Mouse (Mus musculus) kidney, embryonic 16.5 days (tissue): ENCODE data around the gene Tead2. TPM values are rescaled to one million over a fixed set of nuclear protein-coding genes. Genes with fewer than 3 reads are reported as not detected.
"Not testable (repeated sequence)": the region's sequence is repeated elsewhere in the genome, so short reads cannot be mapped to it uniquely, and the experiment has no call there.

Source experiments
- ATAC-seq: fragments of 200-750 bp; cut with Nextera tagmentation; 2 replicates; pipeline ENCODE4 v1.8.0; 2017; ENCODE audit warnings: moderate TSS enrichment; ENCODE audit not compliant: low FRiP score, low TSS enrichment
- H3K27ac ChIP-seq: fragments of 300-500 bp; sonication (generic); 2 replicates; pipeline ENCODE4 v1.5.1; 2014; ENCODE audit warnings: low read length
- H3K27me3 ChIP-seq: fragments of 300-500 bp; sonication (generic); 2 replicates; pipeline ENCODE4 v1.6.1; 2014; ENCODE audit warnings: low read length, control low read depth, mixed read lengths; ENCODE audit not compliant: insufficient read depth
- H3K36me3 ChIP-seq: fragments of 300-500 bp; sonication (generic); 2 replicates; pipeline ENCODE4 v1.6.1; 2014; ENCODE audit warnings: low read length, control low read depth, mixed read lengths; ENCODE audit not compliant: insufficient read depth
- H3K4me1 ChIP-seq: fragments of 300-500 bp; sonication (generic); 2 replicates; pipeline ENCODE4 v1.6.1; 2014; ENCODE audit warnings: low read length, control low read depth, mixed read lengths; ENCODE audit not compliant: insufficient read depth
- H3K4me2 ChIP-seq: fragments of 300-500 bp; sonication (generic); replicated peaks from 2 replicates; pipeline ENCODE4 v1.6.1; 2014; ENCODE audit warnings: low read depth, low read length
- H3K4me3 ChIP-seq: fragments of 300-500 bp; sonication (generic); 2 replicates; pipeline ENCODE4 v1.5.1; 2014; ENCODE audit warnings: mild to moderate bottlenecking, low read length
- H3K9ac ChIP-seq: fragments of 300-500 bp; sonication (generic); replicated peaks from 2 replicates; pipeline ENCODE4 v1.6.1; 2014; ENCODE audit warnings: low read length
- H3K9me3 ChIP-seq: fragments of 300-500 bp; sonication (generic); 2 replicates; pipeline ENCODE4 v1.6.1; 2016; ENCODE audit warnings: low read length, control low read depth
- WGBS: fragments of 180-500 bp; shearing (Covaris S2); extraction: QIAGEN DNeasy Blood & Tissue Kit; methylation state at CpG from one replicate; pipeline ENCODE4 v1.1.7; 2014; 5-methylcytosine and 5-hydroxymethylcytosine counted together
- polyA plus RNA-seq: library from polyadenylated mRNA; unstranded; fragments of >200 nt; fragmentation: Nextera tagmentation; extraction: Ambion mirVana; gene quantifications from 2 replicates; pipeline ENCODE4 v1.2.1, GENCODE M21; 2015

The Tead2 gene
- polyA plus RNA-seq: 195 and 203 TPM in 2 replicates

GRCm38 (mm10) chr7:45215673-45216441 lies at the start of gene Tead2:
TSS of gene Tead2 (plus strand) at chr7:45215753.
- Histone ChIP-seq H3K4me3 (peak within 1 kb of the TSS; percentile 93), H3K36me3 (peaks cover 36% of the 10 kb centered on the region), H3K4me2 (peak within 1 kb of the TSS; percentile 89), H3K27me3 (peaks cover 16% of the 10 kb centered on the region), H3K27ac (peak within 1 kb of the TSS; percentile 97), H3K9ac (peak within 1 kb of the TSS; percentile 99), H3K9me3 (no peaks in the 10 kb centered on the region), H3K4me1 (peaks cover 45% of the 10 kb centered on the region)
- peak; percentile 64 for ATAC-seq
- WGBS: under 1% methylated on average over 53 of the region's 55 CpGs

- Histone ChIP-seq H3K9ac (no peak overlapping the region), H3K4me2 (no peak overlapping the region), H3K27me3 (peaks cover 73% of the 10 kb centered on the region), H3K4me3 (no peak overlapping the region), H3K9me3 (peaks cover 19% of the 10 kb centered on the region), H3K4me1 (peaks cover 9% of the 10 kb centered on the region), H3K27ac (no peak overlapping the region), H3K36me3 (no peaks in the 10 kb centered on the region)
- WGBS: 23% methylated on average over 9 of the region's 10 CpGs
- ATAC-seq: no peak
These were observed 48.6 kb upstream of the Tead2 start for GRCm38 (mm10) chr7:45166950-45167401.

GRCm38 (mm10) chr7:45167761-45168445 lies 47.6 kb upstream of the Tead2 start:
- Histone ChIP-seq H3K27me3 (peaks cover 76% of the 10 kb centered on the region), H3K4me2 (no peak overlapping the region), H3K4me1 (0 out of 2 replicates have a peak, but pooled peaks cover 5% of the 10 kb centered on the region), H3K36me3 (no peaks in the 10 kb centered on the region), H3K9me3 (peaks cover 19% of the 10 kb centered on the region), H3K4me3 (no peak overlapping the region), H3K9ac (no peak overlapping the region), H3K27ac (no peak overlapping the region)
- 3% methylated on average over 19 of the region's 19 CpGs for WGBS
- ATAC-seq: no peak

DNA sequence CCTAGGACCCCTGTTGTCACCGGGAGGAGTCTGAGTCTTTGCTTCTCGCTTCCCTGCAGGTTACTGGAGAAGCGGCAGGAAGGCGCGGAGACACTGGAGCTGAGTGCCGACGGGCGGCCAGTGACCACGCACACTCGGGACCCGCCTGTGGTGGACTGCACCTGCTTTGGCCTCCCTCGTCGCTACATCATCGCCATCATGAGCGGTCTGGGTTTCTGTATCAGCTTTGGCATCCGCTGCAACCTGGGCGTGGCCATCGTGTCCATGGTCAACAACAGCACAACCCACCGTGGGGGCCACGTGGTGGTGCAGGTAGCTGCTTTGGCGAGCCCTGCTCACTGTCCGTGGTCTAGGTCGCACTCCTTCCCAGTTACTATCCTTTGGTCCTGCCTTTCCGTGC lies 46.9 kb upstream of the Tead2 start:
- no peak overlapping the region for H3K9ac ChIP-seq
- H3K4me2 ChIP-seq: no peak overlapping the region
- H3K4me1 ChIP-seq: 0 out of 2 replicates have a peak, but pooled peaks cover 5% of the 10 kb centered on the region
- H3K36me3 ChIP-seq: no peaks in the 10 kb centered on the region
- peaks cover 19% of the 10 kb centered on the region for H3K9me3 ChIP-seq
- H3K27me3 ChIP-seq: peaks cover 69% of the 10 kb centered on the region
- peak overlapping the region; percentile 13; the same call in 1 of the 2 replicates for H3K4me3 ChIP-seq
- H3K27ac ChIP-seq: no peak overlapping the region
- ATAC-seq: 0 out of 2 replicates have a peak, but pooled peaks have one; percentile 35
- 5% methylated on average over 24 of the region's 24 CpGs for WGBS

- no peaks in the 10 kb centered on the region for H3K36me3 ChIP-seq
- H3K4me3 ChIP-seq: no peak overlapping the region
- H3K9me3 ChIP-seq: peaks cover 19% of the 10 kb centered on the region
- WGBS: 91% methylated on average over 3 of the region's 3 CpGs
- peaks cover 68% of the 10 kb centered on the region for H3K27me3 ChIP-seq
- no peak for ATAC-seq
- H3K4me2 ChIP-seq: no peak overlapping the region
- 0 out of 2 replicates have a peak, but pooled peaks cover under 1% of the 10 kb centered on the region for H3K4me1 ChIP-seq
- H3K27ac ChIP-seq: no peak overlapping the region
- H3K9ac ChIP-seq: no peak overlapping the region
These were observed 46.1 kb upstream of the Tead2 start for GRCm38 (mm10) chr7:45169495-45169894.

- 56% methylated on average over 7 of the region's 7 CpGs for WGBS
- Histone ChIP-seq H3K4me2 (no peak overlapping the region), H3K27me3 (peaks cover 69% of the 10 kb centered on the region), H3K27ac (no peak overlapping the region), H3K4me1 (peaks cover 14% of the 10 kb centered on the region; the same call in 1 of the 2 replicates), H3K4me3 (no peak overlapping the region), H3K9ac (no peak overlapping the region), H3K36me3 (no peaks in the 10 kb centered on the region), H3K9me3 (peaks cover 19% of the 10 kb centered on the region)
- no peak for ATAC-seq
These were observed 42.6 kb upstream of the Tead2 start for GRCm38 (mm10) chr7:45172974-45173373.

DNA sequence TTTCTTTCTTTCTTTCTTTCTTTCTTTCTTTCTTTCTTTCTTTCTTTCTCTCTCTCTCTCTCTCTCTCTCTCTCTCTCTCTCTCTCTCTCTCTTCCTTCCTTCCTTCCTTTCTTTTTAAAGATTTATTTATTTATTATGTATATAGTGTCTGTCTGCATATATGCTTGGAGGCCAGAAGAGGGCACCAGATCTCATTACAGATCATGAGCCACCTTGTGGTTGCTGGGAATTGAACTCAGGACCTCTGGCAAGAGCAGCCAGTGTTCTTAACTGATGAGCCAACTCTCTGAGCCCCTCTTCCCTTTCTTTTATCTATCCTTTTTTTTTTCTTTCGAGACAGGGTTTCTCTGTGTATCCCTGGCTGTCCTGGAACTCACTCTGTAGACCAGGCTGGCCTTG lies 41.8 kb upstream of the Tead2 start:
- H3K27ac ChIP-seq, H3K4me2 ChIP-seq, ATAC-seq, H3K36me3 ChIP-seq, H3K9ac ChIP-seq, H3K4me3 ChIP-seq: not testable (repeated sequence)
- Histone ChIP-seq H3K4me1 (peaks cover 14% of the 10 kb centered on the region; the same call in 1 of the 2 replicates), H3K9me3 (peaks cover 17% of the 10 kb centered on the region), H3K27me3 (peaks cover 69% of the 10 kb centered on the region)
- WGBS: 73% methylated on average over 1 of the region's 1 CpGs

DNA sequence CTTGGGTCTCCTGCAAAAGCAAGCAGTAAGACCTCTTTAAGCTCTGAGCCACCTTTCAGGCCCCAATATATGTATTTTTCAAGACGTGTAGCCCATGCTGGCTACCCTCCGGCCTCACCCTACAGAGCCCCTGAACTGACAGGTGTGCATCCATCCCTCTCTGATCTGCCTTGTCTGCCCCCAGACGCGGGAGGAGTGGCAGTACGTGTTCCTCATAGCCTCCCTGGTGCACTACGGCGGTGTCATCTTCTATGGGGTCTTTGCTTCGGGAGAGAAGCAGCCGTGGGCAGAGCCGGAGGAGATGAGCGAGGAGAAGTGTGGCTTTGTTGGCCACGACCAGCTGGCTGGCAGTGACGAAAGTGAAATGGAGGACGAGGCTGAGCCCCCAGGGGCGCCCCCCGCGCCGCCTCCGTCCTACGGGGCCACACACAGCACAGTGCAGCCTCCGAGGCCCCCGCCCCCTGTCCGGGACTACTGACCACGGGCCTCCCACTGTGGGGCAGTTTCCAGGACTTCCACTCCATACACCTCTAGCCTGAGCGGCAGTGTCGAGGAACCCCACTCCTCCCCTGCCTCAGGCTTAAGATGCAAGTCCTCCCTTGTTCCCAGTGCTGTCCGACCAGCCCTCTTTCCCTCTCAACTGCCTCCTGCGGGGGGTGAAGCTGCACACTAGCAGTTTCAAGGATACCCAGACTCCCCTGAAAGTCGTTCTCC lies 40.8 kb upstream of the Tead2 start:
- Histone ChIP-seq H3K36me3 (no peaks in the 10 kb centered on the region), H3K9me3 (peaks cover 8% of the 10 kb centered on the region), H3K27me3 (peaks cover 70% of the 10 kb centered on the region), H3K4me2 (peak overlapping the region; percentile 33; the same call in 1 of the 2 replicates), H3K27ac (no peak overlapping the region), H3K9ac (no peak overlapping the region; the same call in 1 of the 2 replicates), H3K4me1 (peaks cover 14% of the 10 kb centered on the region; the same call in 1 of the 2 replicates), H3K4me3 (no peak overlapping the region)
- peak; percentile 43; the same call in 1 of the 2 replicates for ATAC-seq
- whole genome bisulfite sequencing: 3% methylated on average over 29 of the region's 29 CpGs

DNA sequence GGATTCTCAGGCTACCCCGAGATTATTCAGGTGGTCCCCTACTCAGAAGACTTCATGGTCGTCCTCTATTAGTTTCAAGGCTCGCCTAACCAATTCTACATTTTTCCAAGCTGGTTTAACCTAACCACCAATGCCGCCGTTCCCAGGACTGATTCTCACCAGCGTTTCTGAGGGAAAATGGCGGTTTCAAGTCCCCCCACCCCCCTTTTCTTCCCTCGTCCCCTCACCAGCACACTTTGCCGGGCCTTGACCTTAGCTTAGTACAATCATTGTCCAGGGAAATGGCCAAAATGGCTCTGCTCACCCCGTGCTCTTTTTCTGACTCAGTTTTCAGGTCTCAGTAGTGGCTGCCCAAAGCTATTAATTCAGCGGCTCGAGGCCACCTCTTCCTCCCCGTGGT lies 40.2 kb upstream of the Tead2 start:
- H3K36me3 ChIP-seq: no peaks in the 10 kb centered on the region
- H3K9me3 ChIP-seq: peaks cover 1% of the 10 kb centered on the region
- no peak overlapping the region for H3K27ac ChIP-seq
- H3K9ac ChIP-seq: no peak overlapping the region
- H3K4me2 ChIP-seq: no peak overlapping the region
- peaks cover 77% of the 10 kb centered on the region for H3K27me3 ChIP-seq
- no peak overlapping the region for H3K4me3 ChIP-seq
- H3K4me1 ChIP-seq: peaks cover 14% of the 10 kb centered on the region; the same call in 1 of the 2 replicates
- no peak for ATAC-seq
- 3% methylated on average over 13 of the region's 13 CpGs for WGBS
